Mouse (Mus musculus) bone marrow, adult 2 months (tissue): Measurements from ENCODE around the gene Bhmt. TPM values are rescaled to one million over a fixed set of nuclear protein-coding genes. Genes with fewer than 3 reads are reported as not detected.

Experiments used
- H3K27ac ChIP-seq: fragments of 200-500 bp; 2 replicates; pipeline ENCODE4 v1.5.1; 2012; ENCODE audit warnings: low read depth, mild to moderate bottlenecking, control low read depth, inconsistent platforms, low read length; ENCODE audit not compliant: control insufficient read depth, poor library complexity, insufficient read depth
- H3K4me1 ChIP-seq: fragments of 200-500 bp; 2 replicates; pipeline ENCODE4 v1.6.1; 2011; ENCODE audit warnings: low read length; ENCODE audit not compliant: control insufficient read depth, insufficient read depth
- H3K4me3 ChIP-seq: fragments of 200-500 bp; replicated peaks from 2 replicates; pipeline ENCODE3; 2011; ENCODE audit warnings: mild to moderate bottlenecking, low read depth, low read length, control low read depth; ENCODE audit not compliant: control insufficient read depth
- CTCF ChIP-seq: fragments of 200-500 bp; IDR thresholded peaks from 2 replicates; pipeline ENCODE4 v1.5.1; 2011; ENCODE audit warnings: low read length, control low read depth; ENCODE audit not compliant: control insufficient read depth, insufficient read depth
- POLR2A ChIP-seq: fragments of 200-500 bp; IDR thresholded peaks from 2 replicates; pipeline ENCODE4 v1.6.1; 2011; ENCODE audit warnings: low read depth, mild to moderate bottlenecking, control low read depth, low read length, borderline replicate concordance; ENCODE audit not compliant: control insufficient read depth
- WGBS: fragments of 180-500 bp; shearing (Covaris S2); methylation state at CpG from one replicate; pipeline ENCODE4 v1.1.7; 2018; 5-methylcytosine and 5-hydroxymethylcytosine counted together
- polyA plus RNA-seq: library from polyadenylated mRNA; stranded (reverse); fragments of >200 nt; gene quantifications from 2 replicates; pipeline ENCODE4 v1.2.4, GENCODE M21; 2011; ENCODE audit warnings: low replicate concordance; ENCODE audit not compliant: missing spikeins, insufficient read depth, insufficient read length

The Bhmt gene
- 1.1 and 2.6 TPM in 2 replicates for polyA plus RNA-seq

DNA sequence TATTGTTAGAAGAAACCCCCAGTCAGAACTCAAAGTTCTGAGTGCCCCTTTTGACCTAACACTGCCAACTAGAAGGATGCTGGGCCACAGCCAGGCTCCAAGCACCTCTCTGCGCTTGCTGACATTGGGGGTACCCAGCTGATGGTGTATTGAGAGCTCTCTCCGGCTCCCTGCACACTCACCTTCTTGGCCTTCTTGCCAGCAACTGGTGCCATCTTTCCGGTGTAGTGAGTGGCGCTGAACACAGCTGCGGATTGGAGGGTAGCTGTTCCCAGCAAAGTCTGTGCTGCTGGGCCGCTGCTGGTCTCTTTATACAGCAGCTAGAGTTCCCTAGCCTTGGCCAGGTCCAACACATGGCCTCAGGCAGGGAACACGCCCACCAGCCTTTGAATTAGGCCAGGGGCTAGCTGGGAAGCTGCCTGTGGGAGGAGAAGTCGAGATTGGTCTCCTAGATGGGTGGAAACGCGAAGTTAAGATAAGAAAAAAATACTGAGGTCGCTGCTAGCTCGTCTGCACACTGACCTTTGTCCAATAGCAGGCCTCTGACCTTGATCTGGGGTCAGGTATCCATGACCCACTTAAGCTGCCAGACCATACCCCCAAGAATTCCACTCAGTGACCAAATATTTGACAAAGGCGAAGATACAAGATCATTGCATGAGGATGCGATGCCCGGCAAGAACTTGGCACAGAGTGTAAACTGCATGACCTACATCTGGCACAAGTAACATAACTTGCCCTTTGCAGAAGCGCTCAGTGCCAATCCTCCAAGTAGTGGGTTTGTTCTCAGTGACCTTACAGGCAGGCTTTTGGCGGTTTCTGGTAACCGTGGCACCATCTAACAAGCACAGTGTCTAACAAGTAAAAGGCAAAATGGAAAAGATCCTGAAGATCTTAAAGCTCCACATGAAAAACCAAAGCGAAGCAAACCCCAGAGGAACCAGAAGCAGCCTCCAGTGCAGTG, at the start of gene Bhmt:
TSS of gene Bhmt (minus strand) at position 680 of the 964 bp plus-strand sequence.
- no peaks in the 10 kb centered on the region for H3K4me1 ChIP-seq
- no peak for TF ChIP-seq POLR2A
- 76% methylated on average over 19 of the region's 19 CpGs for WGBS
- no peak within 1 kb of the TSS for H3K27ac ChIP-seq
- H3K4me3 ChIP-seq: no peak within 1 kb of the TSS

DNA sequence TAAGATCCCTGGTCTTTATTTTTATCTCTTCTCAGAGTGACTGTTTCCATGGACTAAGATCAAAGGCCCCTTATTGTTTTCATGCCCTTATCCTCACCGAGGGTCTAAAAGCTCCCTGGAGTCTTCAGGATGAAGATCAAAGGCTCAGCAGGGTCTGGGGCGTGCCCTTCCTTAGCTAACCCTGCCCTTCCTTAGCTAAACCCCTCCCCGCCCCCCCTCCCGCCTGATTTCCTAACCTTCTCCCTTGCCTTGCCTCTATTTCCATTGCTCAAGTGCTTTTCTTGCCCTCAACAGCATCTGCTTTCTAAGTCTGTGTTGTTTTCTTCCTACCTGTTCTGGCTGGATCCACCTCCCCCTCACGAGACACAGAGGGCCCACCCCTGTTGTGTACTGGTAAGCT, 49.6 kb upstream of the Bhmt start:
- 56% methylated on average over 5 of the region's 5 CpGs for WGBS
- TF ChIP-seq CTCF (no peak), POLR2A (no peak)
- H3K4me1 ChIP-seq: no peaks in the 10 kb centered on the region
- H3K4me3 ChIP-seq: no peak overlapping the region
- no peak overlapping the region for H3K27ac ChIP-seq

GRCm38 (mm10) chr13:93685226-93685625, 47.5 kb upstream of the Bhmt start:
- no peak for TF ChIP-seq CTCF
- TF ChIP-seq POLR2A: no peak
- H3K4me3 ChIP-seq: no peak overlapping the region
- no peak overlapping the region for H3K27ac ChIP-seq
- 80% methylated on average over 4 of the region's 4 CpGs for WGBS
- H3K4me1 ChIP-seq: no peaks in the 10 kb centered on the region

DNA sequence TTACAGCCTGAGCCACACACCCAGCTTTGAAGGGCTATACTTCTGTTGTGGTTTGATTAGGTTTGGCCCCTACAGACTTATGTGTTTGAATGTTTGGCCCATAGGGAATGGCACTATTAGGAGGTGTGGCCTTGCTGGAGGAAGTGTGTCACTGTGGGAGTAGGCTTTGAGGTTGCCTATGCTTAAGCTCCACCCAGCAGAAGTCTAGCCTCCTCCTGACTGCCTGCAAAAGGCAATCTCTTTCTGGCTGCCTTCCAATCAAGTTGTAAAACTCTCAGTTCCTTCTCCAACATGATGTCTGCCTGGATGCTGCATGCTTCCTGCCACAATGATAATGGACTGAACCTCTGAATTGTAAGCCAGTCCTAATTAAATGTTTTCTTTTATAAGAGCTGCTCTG, 45.6 kb upstream of the Bhmt start:
- no peak overlapping the region for H3K4me3 ChIP-seq
- H3K4me1 ChIP-seq: no peaks in the 10 kb centered on the region
- no peak for TF ChIP-seq POLR2A
- TF ChIP-seq CTCF: no peak
- no peak overlapping the region for H3K27ac ChIP-seq

GRCm38 (mm10) chr13:93676864-93677263, 39.1 kb upstream of the Bhmt start:
- 82% methylated on average over 9 of the region's 9 CpGs for WGBS
- no peak for TF ChIP-seq POLR2A
- TF ChIP-seq CTCF: no peak
- H3K4me1 ChIP-seq: no peaks in the 10 kb centered on the region
- no peak overlapping the region for H3K4me3 ChIP-seq
- H3K27ac ChIP-seq: no peak overlapping the region

GRCm38 (mm10) chr13:93674131-93674561, 36.4 kb upstream of the Bhmt start, which contains the start of the genes Bhmt2 and Dmgdh:
Bhmt2 (minus strand) TSS chr13:93674302.
Dmgdh (plus strand) TSS chr13:93674433.
- 26% methylated on average over 31 of the region's 31 CpGs for WGBS
- Histone ChIP-seq H3K4me1 (no peaks in the 10 kb centered on the region), H3K4me3 (no peak within 1 kb of the TSS), H3K27ac (no peak within 1 kb of the TSS)
- TF ChIP-seq CTCF: no peak

GRCm38 (mm10) chr13:93673296-93673695, 35.5 kb upstream of the Bhmt start:
- 78% methylated on average over 2 of the region's 2 CpGs for WGBS
- no peak overlapping the region for H3K27ac ChIP-seq
- no peak overlapping the region for H3K4me3 ChIP-seq

DNA sequence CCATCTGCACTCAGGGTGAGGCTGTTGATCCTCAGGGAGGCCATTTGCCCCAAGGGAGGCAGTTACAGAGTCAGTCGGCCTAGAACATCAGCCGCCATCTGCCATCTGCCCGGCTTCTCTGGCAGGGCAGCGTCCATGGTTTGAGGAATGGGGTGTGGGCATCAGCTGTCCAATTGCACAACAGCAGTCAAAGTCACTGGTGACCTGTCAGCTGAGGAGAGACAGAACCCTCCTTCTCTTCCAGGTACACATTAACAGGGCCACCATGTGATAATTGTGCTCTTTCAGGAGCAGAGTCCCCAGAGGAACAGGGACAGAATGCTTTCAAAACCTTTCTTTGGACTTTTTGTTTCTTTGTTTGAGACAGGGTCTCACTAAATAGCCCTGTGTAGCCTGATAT, 34.6 kb upstream of the Bhmt start:
- H3K4me3 ChIP-seq: no peak overlapping the region
- H3K27ac ChIP-seq: no peak overlapping the region
- WGBS: 74% methylated on average over 4 of the region's 4 CpGs
- H3K4me1 ChIP-seq: no peaks in the 10 kb centered on the region
- TF ChIP-seq POLR2A (no peak), CTCF (no peak)

More at GRCm38 (mm10) chr13:93673296-93673695, 35.5 kb upstream of the Bhmt start:
- TF ChIP-seq POLR2A (no peak), CTCF (no peak)
- H3K4me1 ChIP-seq: no peaks in the 10 kb centered on the region

DNA sequence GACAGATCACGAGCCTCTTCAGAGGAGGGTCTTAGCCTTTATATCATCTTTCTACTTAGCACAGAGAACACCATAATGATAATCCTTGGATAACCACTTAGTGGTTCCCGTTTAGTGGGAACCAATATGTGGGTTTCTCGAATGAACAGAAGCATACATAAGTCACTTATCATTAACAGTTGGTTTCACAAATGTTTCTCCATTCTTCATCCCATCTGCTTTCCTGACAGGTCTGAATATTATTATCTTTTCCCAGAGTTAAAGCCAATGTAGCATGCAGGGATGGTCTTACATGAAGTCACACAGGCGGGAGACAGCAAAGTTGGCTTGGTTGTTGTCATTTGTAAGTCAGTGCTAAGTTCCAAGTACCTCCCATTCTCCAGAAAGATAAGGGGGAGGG, 29.8 kb upstream of the Bhmt start:
- H3K4me3 ChIP-seq: no peak overlapping the region
- TF ChIP-seq POLR2A (no peak), CTCF (no peak)
- H3K27ac ChIP-seq: no peak overlapping the region
- WGBS: 77% methylated on average over 4 of the region's 4 CpGs
- H3K4me1 ChIP-seq: no peaks in the 10 kb centered on the region
